Mouse (Mus musculus) retina, embryonic 14.5 days (tissue): ENCODE measurements around the gene Pigs.
A peak's percentile ranks its signal among the peaks of the same experiment; 100 is the strongest.

ENCODE experiments used
- DNase-seq: peaks from one replicate; pipeline ENCODE4 v3.0.0-alpha.2; 2015; ENCODE audit warnings: low spot score

Gene Pigs

GRCm38 (mm10) chr11:78327634-78328511 is at the start of gene Pigs:
Gene Pigs (plus strand): TSS chr11:78328415.
- DNase-seq = peak; percentile 97

GRCm38 (mm10) chr11:78278853-78279252 is 49.4 kb upstream of the Pigs start:
- no peak for DNase-seq

GRCm38 (mm10) chr11:78279586-78279985 is 48.6 kb upstream of the Pigs start:
- no peak for DNase-seq

GRCm38 (mm10) chr11:78289146-78289763 is 39.0 kb upstream of the Pigs start:
- DNase-seq = no peak

- DNase-seq = no peak
These were observed 37.6 kb upstream of the Pigs start, which contains the start of gene BC030499 for GRCm38 (mm10) chr11:78290654-78291053. Gene BC030499 (plus strand): TSS chr11:78290841.

- DNase-seq = no peak
These were observed 33.6 kb upstream of the Pigs start for GRCm38 (mm10) chr11:78294585-78294984.

GRCm38 (mm10) chr11:78300917-78301316 is 27.3 kb upstream of the Pigs start:
- DNase-seq = peak; percentile 12

GRCm38 (mm10) chr11:78301357-78302084 is 26.7 kb upstream of the Pigs start, which contains the start of gene Spag5:
Gene Spag5 (plus strand): TSS chr11:78301529.
- DNase-seq = peak; percentile 96

GRCm38 (mm10) chr11:78305272-78305671 is 22.9 kb upstream of the Pigs start:
- no peak for DNase-seq

- DNase-seq = peak; percentile 32
These were observed 17.2 kb upstream of the Pigs start for GRCm38 (mm10) chr11:78310861-78311511.

GRCm38 (mm10) chr11:78313662-78314061 is 14.6 kb upstream of the Pigs start:
- no peak for DNase-seq

GRCm38 (mm10) chr11:78318411-78318810 is 9.8 kb upstream of the Pigs start:
- DNase-seq = no peak

- DNase-seq = no peak
These were observed 6.0 kb upstream of the Pigs start for GRCm38 (mm10) chr11:78322076-78322831.

- DNase-seq = peak; percentile 51
These were observed 5.4 kb upstream of the Pigs start, which contains the start of gene Aldoc for GRCm38 (mm10) chr11:78322860-78323259. Gene Aldoc (plus strand): TSS chr11:78322968.

- no peak for DNase-seq
These were observed 4.0 kb upstream of the Pigs start for GRCm38 (mm10) chr11:78324000-78324785.

- no peak for DNase-seq
These were observed 3.2 kb upstream of the Pigs start for GRCm38 (mm10) chr11:78324965-78325364.

GRCm38 (mm10) chr11:78327215-78327614 is 1.0 kb upstream of the Pigs start:
- no peak for DNase-seq

- no peak for DNase-seq
These were observed 369 bp downstream of the Pigs start for GRCm38 (mm10) chr11:78328512-78329056.

- DNase-seq = no peak
These were observed 4.5 kb downstream of the Pigs start for GRCm38 (mm10) chr11:78332676-78333075.

- no peak for DNase-seq
These were observed 5.8 kb downstream of the Pigs start for GRCm38 (mm10) chr11:78333992-78334391.
